Mouse (Mus musculus) embryonic fibroblast, embryonic 13.5 days (primary cell): ENCODE data around the gene Olfr866.

Source experiments
- CTCF ChIP-seq: IDR thresholded peaks from 2 replicates; pipeline ENCODE4 v1.5.1; 2011; ENCODE audit warnings: mild to moderate bottlenecking, control low read depth, low read length, moderate library complexity, borderline replicate concordance; ENCODE audit not compliant: insufficient read depth
- POLR2A ChIP-seq: IDR thresholded peaks from 2 replicates; pipeline ENCODE4 v1.6.1; 2011; ENCODE audit warnings: low read depth, mild to moderate bottlenecking, control low read depth, low read length, moderate library complexity

- TF ChIP-seq CTCF = no peak
- no peak for TF ChIP-seq POLR2A
Measured at GRCm38 (mm10) chr9:20070236-20070635, 42.4 kb upstream of the Olfr866 start.
